Mouse (Mus musculus) thymus, postnatal 10 days (tissue): ENCODE data around the gene Leap2.

Experiments used
- DNase-seq, 2 experiments: peaks; one replicate each; pipeline ENCODE4 v3.0.0; 2021; ENCODE audit warnings: low spot score in 2 of 2

The Leap2 gene

GRCm38 (mm10) chr11:53423036-53423435, at the start of gene Leap2:
TSS of gene Leap2 (minus strand) at chr11:53423170.
- DNase-seq: no peak

- DNase-seq: no peak
Observed at GRCm38 (mm10) chr11:53472709-53473108, 49.7 kb upstream of the Leap2 start.

- peak; percentile 66 to 88 for DNase-seq
Observed at GRCm38 (mm10) chr11:53469968-53470695, 47.2 kb upstream of the Leap2 start, which contains the start of gene Gm9837. TSS of gene Gm9837 (minus strand) at chr11:53470479.

- DNase-seq: peak in 1 of 2 experiments; percentile 12
Observed at GRCm38 (mm10) chr11:53469294-53469967, 46.5 kb upstream of the Leap2 start.

- DNase-seq: peak in 1 of 2 experiments; percentile 64
Observed at GRCm38 (mm10) chr11:53466231-53466971, 43.4 kb upstream of the Leap2 start.

- no peak for DNase-seq
Observed at GRCm38 (mm10) chr11:53463551-53464424, 40.8 kb upstream of the Leap2 start.

GRCm38 (mm10) chr11:53461727-53462126, 38.8 kb upstream of the Leap2 start:
- DNase-seq: no peak

- DNase-seq: no peak
Observed at GRCm38 (mm10) chr11:53460192-53460591, 37.2 kb upstream of the Leap2 start.

- DNase-seq: no peak
Observed at GRCm38 (mm10) chr11:53458996-53459395, 36.0 kb upstream of the Leap2 start.

- DNase-seq: no peak
Observed at GRCm38 (mm10) chr11:53457372-53457954, 34.5 kb upstream of the Leap2 start.

- no peak for DNase-seq
Observed at GRCm38 (mm10) chr11:53456474-53457371, 33.8 kb upstream of the Leap2 start, which contains the start of the genes Gm10447 and Shroom1. TSS of gene Gm10447 (minus strand) at chr11:53457110. TSS of gene Shroom1 (plus strand) at chr11:53457205.

GRCm38 (mm10) chr11:53453031-53453430, 30.1 kb upstream of the Leap2 start:
- no peak for DNase-seq

GRCm38 (mm10) chr11:53452396-53452795, 29.4 kb upstream of the Leap2 start:
- DNase-seq: no peak

GRCm38 (mm10) chr11:53451361-53451760, 28.4 kb upstream of the Leap2 start:
- DNase-seq: no peak

- peak in 1 of 2 experiments; percentile 33 for DNase-seq
Observed at GRCm38 (mm10) chr11:53450070-53450705, 27.2 kb upstream of the Leap2 start.

GRCm38 (mm10) chr11:53448529-53448928, 25.6 kb upstream of the Leap2 start:
- DNase-seq: no peak

- DNase-seq: no peak
Observed at GRCm38 (mm10) chr11:53447996-53448395, 25.0 kb upstream of the Leap2 start.

- no peak for DNase-seq
Observed at GRCm38 (mm10) chr11:53446183-53446582, 23.2 kb upstream of the Leap2 start.

- no peak for DNase-seq
Observed at GRCm38 (mm10) chr11:53445562-53445961, 22.6 kb upstream of the Leap2 start.
